Mouse (Mus musculus): Measurements from ENCODE around the gene Ada.

The Ada gene
- long read RNA-seq, experiment 1, partial matches to known transcripts, result 0 of 6 reads
- long read RNA-seq, experiment 1, other reads (novel, unspliced or antisense), result 2 of 6 reads
- long read RNA-seq, experiment 2, transcript Ada-201 (12 exons, 1,688 nt), result major isoform, 5 of 10 reads
- long read RNA-seq, experiment 2, partial matches to known transcripts, result 2 of 10 reads
- long read RNA-seq, experiment 2, other reads (novel, unspliced or antisense), result 3 of 10 reads

GRCm38 (mm10) chr2:163749647-163750611 is at the start of gene Ada:
Ada (minus strand) TSS chr2:163750239.
- intact Hi-C loops (cut with DNase I), result no loop called here

- intact Hi-C loops (cut with DNase I), result no loop called here
Observed at GRCm38 (mm10) chr2:163798411-163798810, 48.4 kb upstream of the Ada start.

- intact Hi-C loops (cut with DNase I), result loop anchor here (10.0 kb wide), 1 partner anchor 46 kb away; no protein-coding TSS in a partner anchor
Observed at GRCm38 (mm10) chr2:163788484-163788883, 38.4 kb upstream of the Ada start.

- intact Hi-C loops (cut with DNase I), result loop anchor here (10.0 kb wide), 1 partner anchor 47 kb away; no protein-coding TSS in a partner anchor
Observed at GRCm38 (mm10) chr2:163787709-163788108, 37.7 kb upstream of the Ada start.

GRCm38 (mm10) chr2:163787086-163787485 is 37.0 kb upstream of the Ada start:
- intact Hi-C loops (cut with DNase I), result loop anchor here (10.0 kb wide), 1 partner anchor 48 kb away; no protein-coding TSS in a partner anchor

GRCm38 (mm10) chr2:163783901-163784300 is 33.9 kb upstream of the Ada start:
- intact Hi-C loops (cut with DNase I), result loop anchor here (10.0 kb wide), 1 partner anchor 51 kb away; no protein-coding TSS in a partner anchor

GRCm38 (mm10) chr2:163783368-163783767 is 33.3 kb upstream of the Ada start:
- intact Hi-C loops (cut with DNase I), result loop anchor here (10.0 kb wide), 1 partner anchor 51 kb away; no protein-coding TSS in a partner anchor

GRCm38 (mm10) chr2:163778896-163779295 is 28.9 kb upstream of the Ada start:
- intact Hi-C loops (cut with DNase I), result no loop called here

- intact Hi-C loops (cut with DNase I), result no loop called here
Observed at GRCm38 (mm10) chr2:163777061-163777460, 27.0 kb upstream of the Ada start.

- intact Hi-C loops (cut with DNase I), result no loop called here
Observed at GRCm38 (mm10) chr2:163776661-163777060, 26.6 kb upstream of the Ada start.

GRCm38 (mm10) chr2:163770731-163771130 is 20.7 kb upstream of the Ada start:
- intact Hi-C loops (cut with DNase I), result no loop called here

GRCm38 (mm10) chr2:163766890-163767289 is 16.9 kb upstream of the Ada start:
- intact Hi-C loops (cut with DNase I), result no loop called here

GRCm38 (mm10) chr2:163766261-163766660 is 16.2 kb upstream of the Ada start:
- intact Hi-C loops (cut with DNase I), result no loop called here

GRCm38 (mm10) chr2:163761402-163761801 is 11.4 kb upstream of the Ada start:
- intact Hi-C loops (cut with DNase I), result no loop called here

- intact Hi-C loops (cut with DNase I), result no loop called here
Observed at GRCm38 (mm10) chr2:163760589-163760988, 10.6 kb upstream of the Ada start.

- intact Hi-C loops (cut with DNase I), result no loop called here
Observed at GRCm38 (mm10) chr2:163758146-163758545, 8.1 kb upstream of the Ada start.

- intact Hi-C loops (cut with DNase I), result no loop called here
Observed at GRCm38 (mm10) chr2:163756723-163757122, 6.7 kb upstream of the Ada start.

GRCm38 (mm10) chr2:163754228-163754627 is 4.2 kb upstream of the Ada start:
- intact Hi-C loops (cut with DNase I), result no loop called here

- intact Hi-C loops (cut with DNase I), result no loop called here
Observed at GRCm38 (mm10) chr2:163744801-163745570, 5.1 kb downstream of the Ada start.

- intact Hi-C loops (cut with DNase I), result no loop called here
Observed at GRCm38 (mm10) chr2:163743357-163743756, 6.7 kb downstream of the Ada start.

- intact Hi-C loops (cut with DNase I), result no loop called here
Observed at GRCm38 (mm10) chr2:163742656-163743055, 7.4 kb downstream of the Ada start.
